In the genomic region with DNA sequence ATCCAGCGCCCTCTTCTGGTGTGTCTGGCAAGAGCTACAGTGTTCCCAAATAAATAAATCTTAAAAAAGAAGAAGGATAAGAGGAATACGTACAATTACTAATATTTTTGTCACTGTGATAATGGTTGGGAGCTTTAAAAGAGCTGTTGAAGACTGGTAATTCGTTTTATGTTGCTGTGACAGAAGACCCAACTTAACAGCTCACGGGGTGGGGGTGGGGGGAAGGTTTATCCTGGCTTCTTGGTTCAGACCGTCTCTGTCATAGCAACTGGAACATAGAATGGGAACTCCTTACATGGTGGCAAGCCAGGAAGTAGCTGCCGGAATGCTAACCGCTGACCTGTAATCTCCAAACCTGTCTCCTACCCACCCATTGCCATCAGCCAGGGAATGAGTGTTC, we compare ENCODE assay signal across 8 mouse cellular contexts. TPM values are rescaled to one million over a fixed set of nuclear protein-coding genes. Genes with fewer than 3 reads are reported as not detected.
ATAC-seq and TF ChIP-seq lines count a peak whose summit lies in the region.

A gene (plus strand): TSS at position 301 of the 400 bp plus-strand sequence.

- no peak for TF ChIP-seq EP300 in ES-Bruce4 (IDR thresholded peaks at IDR 0.05; ENCODE audit: insufficient read depth, low read depth, low read length)

- H3K27ac ChIP-seq in ES-Bruce4 (ENCODE audit: insufficient read depth, low read length): no peak within 1 kb of the TSS
- H3K27ac ChIP-seq in forebrain, embryonic 12.5 days: no peak within 1 kb of the TSS
- H3K27ac ChIP-seq in limb, embryonic 15.5 days: no peak within 1 kb of the TSS
- H3K27ac ChIP-seq in stomach, embryonic 15.5 days: no peak within 1 kb of the TSS

- no peaks in the 10 kb centered on the region for H3K9me3 ChIP-seq in ES-Bruce4 (replicated peaks; ENCODE audit: control insufficient read depth, insufficient read depth, low read length, poor library complexity, severe bottlenecking)
- H3K9me3 ChIP-seq in forebrain, embryonic 12.5 days: no peaks in the 10 kb centered on the region
- H3K9me3 ChIP-seq in limb, embryonic 15.5 days: no peaks in the 10 kb centered on the region
- no peaks in the 10 kb centered on the region for H3K9me3 ChIP-seq in stomach, embryonic 15.5 days

- H3K27me3 ChIP-seq in ES-Bruce4 (ENCODE audit: control insufficient read depth, insufficient read depth, low read length, poor library complexity, severe bottlenecking): no peaks in the 10 kb centered on the region
- no peaks in the 10 kb centered on the region for H3K27me3 ChIP-seq in forebrain, embryonic 12.5 days
- no peaks in the 10 kb centered on the region for H3K27me3 ChIP-seq in limb, embryonic 15.5 days
- H3K27me3 ChIP-seq in stomach, embryonic 15.5 days (replicated peaks): no peaks in the 10 kb centered on the region

- ATAC-seq in CD4-positive, CD25-positive, alpha-beta regulatory T cell, adult 4 months: no peak
- ATAC-seq in forebrain, embryonic 12.5 days (ENCODE audit: low FRiP score): no peak
- ATAC-seq in hematopoietic stem cell, adult 5-6 weeks (replicated peaks in 1 of 2; ENCODE audit: insufficient read depth in 1 of 2, low FRiP score in 2 of 2, low TSS enrichment in 1 of 2, low read depth in 1 of 2, poor library complexity in 2 of 2, severe bottlenecking in 2 of 2): no peak
- ATAC-seq in limb, embryonic 15.5 days (ENCODE audit: insufficient number of reproducible peaks, low FRiP score, low TSS enrichment, low read depth): no peak
- ATAC-seq in stomach, embryonic 15.5 days (ENCODE audit: insufficient read depth, low FRiP score, low read depth): no peak
- no peak for ATAC-seq in frontal cortex, adult (ENCODE audit: low TSS enrichment)
- ATAC-seq in cerebellum, adult (ENCODE audit: insufficient number of reproducible peaks, low FRiP score, low TSS enrichment): no peak

- H3K36me3 ChIP-seq in ES-Bruce4 (ENCODE audit: control insufficient read depth, insufficient read depth, low read length, poor library complexity, severe bottlenecking): peaks cover 3% of the 10 kb centered on the region; the same call in 1 of the 2 replicates
- H3K36me3 ChIP-seq in forebrain, embryonic 12.5 days (replicated peaks): peaks cover 18% of the 10 kb centered on the region
- peaks cover 28% of the 10 kb centered on the region for H3K36me3 ChIP-seq in limb, embryonic 15.5 days
- H3K36me3 ChIP-seq in stomach, embryonic 15.5 days: peaks cover 17% of the 10 kb centered on the region

- TF ChIP-seq POLR2A in ES-Bruce4 (IDR thresholded peaks at IDR 0.05; ENCODE audit: insufficient read depth, low read length): no peak

- no peak for TF ChIP-seq CTCF in ES-Bruce4 (IDR thresholded peaks at IDR 0.05; ENCODE audit: low read depth, low read length)

- H3K4me1 ChIP-seq in ES-Bruce4 (ENCODE audit: control insufficient read depth, insufficient read depth, low read length): no peaks in the 10 kb centered on the region
- H3K4me1 ChIP-seq in forebrain, embryonic 12.5 days: peaks cover 8% of the 10 kb centered on the region
- peaks cover 7% of the 10 kb centered on the region; the same call in 1 of the 2 replicates for H3K4me1 ChIP-seq in limb, embryonic 15.5 days
- H3K4me1 ChIP-seq in stomach, embryonic 15.5 days: no peaks in the 10 kb centered on the region

- H3K4me3 ChIP-seq in ES-Bruce4 (ENCODE audit: low read depth, low read length): no peak within 1 kb of the TSS
- no peak within 1 kb of the TSS for H3K4me3 ChIP-seq in forebrain, embryonic 12.5 days (replicated peaks)
- H3K4me3 ChIP-seq in limb, embryonic 15.5 days: no peak within 1 kb of the TSS
- no peak within 1 kb of the TSS for H3K4me3 ChIP-seq in stomach, embryonic 15.5 days (replicated peaks)

- H3K9ac ChIP-seq in ES-Bruce4 (ENCODE audit: low read depth, poor library complexity, severe bottlenecking): no peak within 1 kb of the TSS
- no peak within 1 kb of the TSS for H3K9ac ChIP-seq in forebrain, embryonic 12.5 days
- no peak within 1 kb of the TSS for H3K9ac ChIP-seq in limb, embryonic 15.5 days
- H3K9ac ChIP-seq in stomach, embryonic 15.5 days: no peak within 1 kb of the TSS

- H3K4me2 ChIP-seq in forebrain, embryonic 12.5 days: no peak within 1 kb of the TSS
- no peak within 1 kb of the TSS for H3K4me2 ChIP-seq in limb, embryonic 15.5 days
- no peak within 1 kb of the TSS for H3K4me2 ChIP-seq in stomach, embryonic 15.5 days

- WGBS in forebrain, embryonic 12.5 days: 83% methylated on average over 7 of the region's 7 CpGs
- 83% methylated on average over 7 of the region's 7 CpGs for WGBS in limb, embryonic 15.5 days
- 81% methylated on average over 7 of the region's 7 CpGs for WGBS in stomach, embryonic 15.5 days

RNA-seq across cellular contexts. Expression of the gene that starts here (rescaled TPM):
- 10 to 100 TPM; 10.7 to 15.0 TPM for polyA plus RNA-seq in CD4-positive, CD25-positive, alpha-beta regulatory T cell, adult 4 months (2017; shearing (Covaris generic))
- polyA plus RNA-seq in ES-Bruce4 (2011; ENCODE audit: insufficient read depth, insufficient read length, low read depth, missing spikeins): 60.2 and 63.9 TPM in 2 replicates
- polyA plus RNA-seq in forebrain, embryonic 12.5 days (2016; fragmentation: Nextera tagmentation; extraction: Ambion mirVana): 29.2 and 30.1 TPM in 2 replicates
- 40.9 and 43.5 TPM in 2 replicates for total RNA-seq in hematopoietic stem cell, adult 5-6 weeks (2017)
- 26.3 and 37.7 TPM in 2 replicates for polyA plus RNA-seq in limb, embryonic 15.5 days (2015; fragmentation: Nextera tagmentation; extraction: Ambion mirVana)
- polyA plus RNA-seq in stomach, embryonic 15.5 days (2015; fragmentation: Nextera tagmentation; extraction: Ambion mirVana): 37.3 and 43.1 TPM in 2 replicates
